Mouse (Mus musculus): ENCODE measurements at regions not wholly inside any gene's neighbourhood (a gene's known extent, or its start where the extent isn't known, plus 50 kb on each side); places are given as distances from the start of the nearest gene placed in this dataset.

- peak; percentile 3 to 7 for DNase-seq
- intact Hi-C loops (cut with DNase I) = no loop called here
These were observed 204.7 kb upstream of the Slc39a10 start for GRCm38 (mm10) chr1:47097084-47097996.

DNA sequence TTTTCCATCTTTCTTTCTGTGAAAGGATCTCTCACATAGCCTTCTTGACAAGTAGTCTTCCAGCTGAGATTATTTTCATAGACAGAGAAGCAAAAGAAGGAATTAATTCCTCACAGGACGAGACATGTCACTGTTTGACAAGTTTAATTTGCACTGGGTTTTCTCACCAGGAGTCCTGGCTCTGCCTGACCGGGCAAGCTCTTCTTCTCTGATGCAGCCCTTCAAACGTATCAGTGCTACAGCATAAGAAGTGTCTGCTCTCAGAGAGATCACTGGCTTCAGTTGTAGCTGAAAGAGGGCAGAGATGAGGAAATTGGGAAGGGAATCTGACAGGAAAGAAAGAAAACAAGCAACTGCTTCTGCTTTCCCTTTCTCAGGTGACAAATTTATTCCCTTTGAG lies 201.8 kb upstream of the Slc39a10 start:
- no peak for DNase-seq
- intact Hi-C loops (cut with DNase I) = no loop called here

DNA sequence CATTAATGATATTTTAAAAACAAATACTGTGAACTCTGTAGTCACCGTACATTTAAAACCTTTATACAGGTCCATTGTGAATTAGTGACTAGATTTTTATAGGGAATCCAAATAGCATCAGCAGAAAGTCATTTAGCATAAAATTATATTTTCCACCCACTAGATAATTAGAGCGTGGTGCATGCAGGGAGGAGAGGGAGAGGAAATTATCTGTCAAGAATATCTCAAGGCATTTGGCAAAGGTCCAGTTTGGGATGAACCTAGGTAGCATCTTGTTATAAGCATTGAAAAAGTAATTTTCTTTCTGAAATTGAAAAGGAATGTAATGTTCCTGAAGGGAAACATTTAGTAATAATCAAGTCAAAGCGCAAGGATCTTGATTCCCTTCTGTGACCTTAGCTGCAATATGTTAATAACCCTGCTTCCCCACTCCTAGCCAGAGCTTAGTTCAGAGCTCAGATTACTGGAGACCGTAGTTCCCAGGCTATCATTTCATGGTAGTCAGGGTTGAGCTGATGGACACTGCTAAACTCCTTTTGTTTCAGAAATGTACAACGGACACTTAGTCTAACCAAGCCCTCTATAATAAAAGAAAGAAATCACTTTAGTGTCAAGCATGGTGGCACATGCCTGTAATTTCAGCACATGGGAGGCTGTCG lies 200.8 kb upstream of the Slc39a10 start:
- no peak for DNase-seq
- intact Hi-C loops (cut with DNase I) = no loop called here

GRCm38 (mm10) chr1:47076423-47076822 lies 183.8 kb upstream of the Slc39a10 start:
- DNase-seq = no peak
- intact Hi-C loops (cut with DNase I) = no loop called here

GRCm38 (mm10) chr1:47058149-47058548 lies 165.5 kb upstream of the Slc39a10 start:
- no peak for DNase-seq
- intact Hi-C loops (cut with DNase I) = no loop called here

DNA sequence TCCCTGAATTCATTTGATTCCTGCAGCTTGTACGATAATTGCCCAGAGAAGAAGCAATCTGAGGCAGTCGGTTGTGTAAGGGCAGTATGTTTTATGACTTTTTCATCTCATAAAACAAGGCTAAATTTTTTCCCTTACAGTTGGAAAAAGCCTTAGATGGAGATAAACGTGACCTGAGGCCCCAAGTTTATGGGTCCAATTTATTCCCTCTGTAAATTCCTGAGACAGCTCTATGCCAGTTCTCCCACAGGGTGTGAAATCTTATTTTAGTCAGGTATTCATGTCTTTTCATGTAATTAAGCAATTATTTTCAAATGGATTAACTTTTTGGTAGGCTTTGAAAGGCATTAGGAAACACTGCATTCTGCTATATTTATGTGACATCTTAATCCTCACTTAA lies 164.7 kb upstream of the Slc39a10 start:
- no peak for DNase-seq
- intact Hi-C loops (cut with DNase I) = no loop called here

DNA sequence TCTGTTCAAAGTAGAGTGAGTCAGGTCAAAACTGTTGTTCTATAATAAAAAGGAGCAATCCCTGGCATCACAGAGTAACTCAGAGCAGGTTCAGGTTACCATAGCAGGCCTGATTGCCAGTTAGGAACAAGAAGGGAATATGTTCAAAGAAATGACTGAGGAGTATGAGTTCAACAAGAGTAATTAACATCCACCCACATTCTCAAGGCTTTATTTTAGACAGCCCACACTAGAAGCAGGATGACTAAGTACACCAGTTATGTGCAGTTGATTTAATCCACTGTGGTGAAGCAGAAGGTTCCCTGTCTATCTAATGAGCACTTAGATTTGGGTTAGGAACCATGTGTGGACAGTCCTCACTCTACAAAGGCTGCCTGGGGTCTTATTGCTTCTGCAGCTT lies 158.5 kb upstream of the Slc39a10 start:
- intact Hi-C loops (cut with DNase I) = no loop called here
- DNase-seq = no peak

DNA sequence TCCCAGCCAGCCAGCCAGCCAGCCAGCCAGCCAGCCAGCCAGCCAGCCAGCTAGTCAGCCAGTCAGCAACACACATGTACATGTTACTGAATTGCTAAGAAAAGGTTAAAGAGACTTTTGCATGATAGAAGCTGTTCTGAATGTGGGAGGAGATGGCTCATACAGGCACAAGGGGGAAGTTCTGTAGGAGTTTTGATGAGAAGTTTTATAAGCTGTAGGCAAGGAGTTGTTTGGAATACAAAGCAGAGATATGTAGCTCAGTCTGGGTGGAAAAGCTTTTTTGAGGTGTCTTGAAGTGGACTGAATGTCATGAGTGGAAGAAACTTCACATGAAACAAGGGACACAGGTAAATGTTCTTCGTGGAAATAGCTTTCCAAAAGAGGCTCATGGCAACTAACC lies 157.8 kb upstream of the Slc39a10 start:
- no peak for DNase-seq
- intact Hi-C loops (cut with DNase I) = no loop called here

DNA sequence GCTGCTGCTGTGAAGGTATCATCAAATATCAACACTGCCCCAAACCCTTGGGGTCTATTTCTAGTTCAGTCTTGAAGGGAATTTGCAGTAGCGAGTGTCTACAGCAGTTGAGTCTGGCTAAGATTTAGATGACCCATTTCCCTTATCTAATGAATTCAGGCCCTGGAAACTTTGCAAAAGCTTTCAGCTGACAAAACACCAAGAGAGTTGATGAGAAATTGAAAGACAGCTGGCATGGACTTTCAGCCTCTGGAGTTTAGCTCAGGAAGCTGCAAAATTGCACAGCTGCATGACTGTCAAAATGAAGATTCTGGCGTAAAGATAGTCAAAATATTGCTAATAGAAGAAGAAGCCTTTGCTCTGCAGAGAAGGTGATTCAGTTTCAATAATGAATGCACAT lies 144.9 kb upstream of the Slc39a10 start:
- intact Hi-C loops (cut with DNase I) = no loop called here
- DNase-seq = peak; percentile 56 to 58

- intact Hi-C loops (cut with DNase I) = no loop called here
- DNase-seq = peak; percentile 9 to 15
These were observed 126.7 kb upstream of the Slc39a10 start for GRCm38 (mm10) chr1:47019356-47019755.

GRCm38 (mm10) chr1:47014526-47014925 lies 121.9 kb upstream of the Slc39a10 start:
- intact Hi-C loops (cut with DNase I) = no loop called here
- DNase-seq = no peak

GRCm38 (mm10) chr1:47003746-47004145 lies 111.1 kb upstream of the Slc39a10 start:
- no peak for DNase-seq
- intact Hi-C loops (cut with DNase I) = no loop called here

DNA sequence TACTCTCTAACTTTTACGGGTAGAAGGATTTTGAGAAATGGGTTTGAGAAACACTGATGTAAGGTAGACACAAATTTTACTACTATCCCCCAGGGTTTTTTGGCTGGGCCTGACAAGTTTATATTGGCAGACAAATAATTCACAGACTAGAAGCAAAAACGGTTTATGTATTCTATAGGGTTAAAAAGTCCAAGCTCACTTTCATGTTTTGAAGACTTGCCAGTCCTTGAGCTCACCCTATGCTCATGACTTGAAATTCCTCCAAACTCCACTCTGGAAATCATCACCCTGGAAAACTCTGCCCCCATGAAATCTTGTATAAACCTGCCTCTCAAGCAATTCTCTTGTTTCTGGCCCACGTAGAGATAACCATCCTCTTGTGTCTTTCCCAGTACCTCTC lies 106.7 kb upstream of the Slc39a10 start:
- intact Hi-C loops (cut with DNase I) = no loop called here
- no peak for DNase-seq

GRCm38 (mm10) chr1:46985978-46986377 lies 93.3 kb upstream of the Slc39a10 start:
- no peak for DNase-seq
- intact Hi-C loops (cut with DNase I) = no loop called here

DNA sequence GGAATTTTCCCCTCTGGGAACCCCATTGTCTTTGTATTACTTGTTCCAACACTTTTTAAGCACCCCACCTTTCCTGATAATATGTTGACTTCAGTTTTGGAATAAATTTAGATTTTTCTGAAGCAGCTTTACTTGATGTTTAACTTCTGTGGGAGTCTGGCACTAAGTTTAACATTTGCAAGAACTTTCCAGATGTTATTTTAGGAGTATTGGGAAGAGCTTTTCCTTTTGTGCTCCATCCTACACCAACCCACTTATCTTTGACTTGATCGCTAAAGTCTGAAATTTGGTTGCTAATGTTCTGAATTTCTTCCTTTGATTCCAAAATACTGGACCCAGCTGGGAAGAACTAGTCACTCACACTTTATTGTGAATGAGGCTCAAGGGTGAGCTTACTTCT lies 90.4 kb upstream of the Slc39a10 start:
- intact Hi-C loops (cut with DNase I) = no loop called here
- no peak for DNase-seq

- intact Hi-C loops (cut with DNase I) = loop anchor here (10.0 kb wide), 1 partner anchor 386 kb away; no protein-coding TSS in a partner anchor
- DNase-seq = peak; percentile 63 to 79
These were observed 77.8 kb upstream of the Slc39a10 start for GRCm38 (mm10) chr1:46970470-46970869.

GRCm38 (mm10) chr1:46968361-46968760 lies 75.7 kb upstream of the Slc39a10 start:
- intact Hi-C loops (cut with DNase I) = no loop called here
- DNase-seq = no peak

DNA sequence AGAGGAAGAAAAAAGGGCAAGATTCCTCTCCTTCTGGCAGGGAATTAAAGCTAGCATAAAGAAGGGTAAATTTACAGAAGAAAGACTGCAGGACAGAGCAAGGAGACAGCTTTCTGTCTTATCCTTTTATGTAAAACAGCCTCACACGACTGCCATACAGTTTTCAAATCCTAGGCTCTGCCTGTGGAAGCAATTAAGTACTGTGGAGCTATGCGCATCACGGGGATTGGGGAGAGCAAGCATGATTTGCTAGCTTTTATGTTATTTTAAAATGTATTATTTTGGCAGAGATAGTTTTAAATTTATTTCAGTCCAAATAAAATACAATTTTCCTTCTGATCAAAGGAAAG lies 74.2 kb upstream of the Slc39a10 start:
- DNase-seq = no peak
- intact Hi-C loops (cut with DNase I) = no loop called here

DNA sequence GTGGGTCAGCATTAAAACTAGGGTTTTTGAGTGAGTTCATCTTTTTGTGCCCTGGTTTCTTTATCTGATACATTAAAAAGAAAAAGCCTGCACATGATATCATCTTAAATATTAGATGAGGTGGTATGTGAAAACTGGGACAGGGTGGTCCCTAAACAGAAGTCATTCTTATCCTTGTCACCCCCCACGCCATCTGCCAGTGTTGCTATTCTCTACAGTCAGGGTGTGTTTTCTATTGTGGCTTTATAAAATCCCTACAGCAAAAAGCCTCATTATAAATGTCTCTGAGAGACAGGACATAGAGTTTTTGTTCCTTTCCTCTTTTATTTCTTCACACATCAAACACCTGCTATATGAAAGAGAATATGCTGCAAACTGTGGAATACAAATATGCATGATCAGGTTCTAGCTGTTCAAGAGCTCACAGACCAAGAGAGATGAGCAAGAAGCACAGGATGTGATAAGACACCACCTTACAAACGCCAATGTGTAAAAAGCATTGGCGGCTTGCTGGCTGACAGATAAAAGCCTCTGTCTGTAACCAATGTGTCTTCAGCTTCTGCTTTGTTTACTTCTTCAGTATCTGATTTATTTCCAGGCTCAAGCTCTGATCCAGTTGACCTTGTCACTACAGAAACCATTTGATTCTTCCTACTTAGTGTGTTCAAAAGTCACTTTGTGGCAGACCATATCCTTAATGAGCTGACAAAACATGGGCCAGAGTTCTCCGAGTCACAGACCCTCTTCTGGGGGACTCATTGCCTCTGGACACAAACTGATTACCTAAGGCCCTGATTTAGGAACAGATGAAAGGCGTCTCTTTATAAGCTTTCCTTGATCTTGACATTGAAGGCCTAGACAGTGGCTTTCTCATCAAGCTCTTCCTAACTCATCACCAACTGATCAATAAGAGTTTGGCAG lies 73.6 kb upstream of the Slc39a10 start:
- DNase-seq = no peak
- intact Hi-C loops (cut with DNase I) = no loop called here

- intact Hi-C loops (cut with DNase I) = no loop called here
- no peak for DNase-seq
These were observed 71.5 kb upstream of the Slc39a10 start for GRCm38 (mm10) chr1:46963973-46964727.

All from heart, postnatal 10 days (tissue).